Mouse (Mus musculus) embryonic facial prominence, embryonic 10.5 days (tissue): ENCODE measurements around the gene Panx2. TPM values are rescaled to one million over a fixed set of nuclear protein-coding genes. Genes with fewer than 3 reads are reported as not detected.

ENCODE experiments used
- DNase-seq: peaks from one replicate; pipeline ENCODE4 v3.0.0-alpha.2; 2017; ENCODE audit warnings: low spot score
- H3K27ac ChIP-seq: fragments of 300-500 bp; sonication (generic); replicated peaks from 2 replicates; pipeline ENCODE4 v1.5.1; 2016; ENCODE audit warnings: mild to moderate bottlenecking
- H3K27me3 ChIP-seq: fragments of 300-500 bp; sonication (generic); replicated peaks from 2 replicates; pipeline ENCODE4 v1.6.1; 2016; ENCODE audit warnings: low read depth, mild to moderate bottlenecking; ENCODE audit not compliant: poor library complexity, severe bottlenecking
- H3K36me3 ChIP-seq: fragments of 300-500 bp; sonication (generic); replicated peaks from 2 replicates; pipeline ENCODE4 v1.6.1; 2016; ENCODE audit warnings: mild to moderate bottlenecking, moderate library complexity
- H3K4me1 ChIP-seq: fragments of 300-500 bp; sonication (generic); 2 replicates; pipeline ENCODE4 v1.6.1; 2016
- H3K4me3 ChIP-seq: fragments of 300-500 bp; sonication (generic); 2 replicates; pipeline ENCODE4 v1.5.1; 2016; ENCODE audit warnings: mild to moderate bottlenecking, moderate library complexity
- H3K9me3 ChIP-seq: fragments of 300-500 bp; sonication (generic); 2 replicates; pipeline ENCODE4 v1.6.1; 2016; ENCODE audit warnings: mild to moderate bottlenecking
- WGBS: fragments of 180-500 bp; shearing (Covaris S2); methylation state at CpG from one replicate; pipeline ENCODE4 v1.1.7; 2016; 5-methylcytosine and 5-hydroxymethylcytosine counted together
- polyA plus RNA-seq: library from polyadenylated mRNA; unstranded; fragments of >200 nt; fragmentation: Nextera tagmentation; extraction: Ambion mirVana; gene quantifications from 2 replicates; pipeline ENCODE4 v1.2.1, GENCODE M21; 2016

Gene Panx2
- polyA plus RNA-seq, 1 experiment from 2014 or later: 0.21 TPM

GRCm38 (mm10) chr15:89078208-89078836 lies 18.8 kb downstream of the Panx2 start:
- 62% methylated on average over 9 of the region's 9 CpGs for WGBS
- H3K4me3 ChIP-seq: peak overlapping the region; percentile 87; the same call in 1 of the 2 replicates
- peaks cover 45% of the 10 kb centered on the region for H3K4me1 ChIP-seq
- H3K27me3 ChIP-seq: no peaks in the 10 kb centered on the region
- H3K9me3 ChIP-seq: no peaks in the 10 kb centered on the region
- no peak for DNase-seq
- no peak overlapping the region; the same call in 1 of the 2 replicates for H3K27ac ChIP-seq
- peaks cover 37% of the 10 kb centered on the region for H3K36me3 ChIP-seq

GRCm38 (mm10) chr15:89083906-89084305 lies 24.4 kb downstream of the Panx2 start:
- peaks cover 13% of the 10 kb centered on the region for H3K4me1 ChIP-seq
- H3K4me3 ChIP-seq: no peak overlapping the region
- WGBS: 85% methylated on average over 1 of the region's 1 CpGs
- no peaks in the 10 kb centered on the region for H3K27me3 ChIP-seq
- no peak overlapping the region for H3K27ac ChIP-seq
- peaks cover 78% of the 10 kb centered on the region for H3K36me3 ChIP-seq
- H3K9me3 ChIP-seq: no peaks in the 10 kb centered on the region
- no peak for DNase-seq

GRCm38 (mm10) chr15:89084826-89085225 lies 25.3 kb downstream of the Panx2 start:
- Histone ChIP-seq H3K27ac (no peak overlapping the region), H3K4me1 (peaks cover 19% of the 10 kb centered on the region), H3K27me3 (no peaks in the 10 kb centered on the region), H3K36me3 (peaks cover 74% of the 10 kb centered on the region), H3K4me3 (no peak overlapping the region), H3K9me3 (no peaks in the 10 kb centered on the region)
- no peak for DNase-seq
- WGBS: 80% methylated on average over 2 of the region's 2 CpGs

GRCm38 (mm10) chr15:89088607-89089247 lies 29.2 kb downstream of the Panx2 start, which contains the start of gene Selenoo:
Gene Selenoo (plus strand): TSS chr15:89089084.
- Histone ChIP-seq H3K4me3 (peak within 1 kb of the TSS; percentile 98), H3K9me3 (no peaks in the 10 kb centered on the region), H3K27me3 (no peaks in the 10 kb centered on the region), H3K4me1 (peaks cover 27% of the 10 kb centered on the region), H3K36me3 (peaks cover 53% of the 10 kb centered on the region), H3K27ac (peak within 1 kb of the TSS; percentile 90)
- peak; percentile 92 for DNase-seq
- WGBS: 2% methylated on average over 38 of the region's 38 CpGs

GRCm38 (mm10) chr15:89089248-89090051 lies 29.9 kb downstream of the Panx2 start:
- 4% methylated on average over 68 of the region's 68 CpGs for WGBS
- DNase-seq: no peak
- peak overlapping the region; percentile 90 for H3K27ac ChIP-seq
- peaks cover 53% of the 10 kb centered on the region for H3K36me3 ChIP-seq
- no peaks in the 10 kb centered on the region for H3K9me3 ChIP-seq
- no peaks in the 10 kb centered on the region for H3K27me3 ChIP-seq
- H3K4me1 ChIP-seq: peaks cover 27% of the 10 kb centered on the region
- peak overlapping the region; percentile 98 for H3K4me3 ChIP-seq

GRCm38 (mm10) chr15:89090662-89091061 lies 31.1 kb downstream of the Panx2 start:
- Histone ChIP-seq H3K4me1 (peaks cover 27% of the 10 kb centered on the region), H3K4me3 (peak overlapping the region; percentile 98; the same call in 1 of the 2 replicates), H3K36me3 (peaks cover 53% of the 10 kb centered on the region), H3K27me3 (no peaks in the 10 kb centered on the region), H3K9me3 (no peaks in the 10 kb centered on the region), H3K27ac (no peak overlapping the region)
- WGBS: 85% methylated on average over 4 of the region's 4 CpGs
- no peak for DNase-seq

- DNase-seq: no peak
- Histone ChIP-seq H3K4me1 (peaks cover 27% of the 10 kb centered on the region), H3K9me3 (no peaks in the 10 kb centered on the region), H3K27me3 (no peaks in the 10 kb centered on the region), H3K27ac (no peak overlapping the region), H3K36me3 (peaks cover 53% of the 10 kb centered on the region), H3K4me3 (no peak overlapping the region)
- 82% methylated on average over 5 of the region's 5 CpGs for WGBS
Measured at GRCm38 (mm10) chr15:89092181-89092580, 32.6 kb downstream of the Panx2 start.

GRCm38 (mm10) chr15:89097450-89097849 lies 37.9 kb downstream of the Panx2 start:
- Histone ChIP-seq H3K4me1 (peaks cover under 1% of the 10 kb centered on the region; the same call in 1 of the 2 replicates), H3K27me3 (no peaks in the 10 kb centered on the region), H3K9me3 (no peaks in the 10 kb centered on the region), H3K4me3 (no peak overlapping the region), H3K36me3 (peaks cover 100% of the 10 kb centered on the region), H3K27ac (no peak overlapping the region)
- WGBS: 90% methylated on average over 5 of the region's 5 CpGs
- DNase-seq: no peak

GRCm38 (mm10) chr15:89098616-89099015 lies 39.1 kb downstream of the Panx2 start:
- peaks cover 100% of the 10 kb centered on the region for H3K36me3 ChIP-seq
- 89% methylated on average over 7 of the region's 7 CpGs for WGBS
- no peak for DNase-seq

GRCm38 (mm10) chr15:89100823-89101222 lies 41.3 kb downstream of the Panx2 start:
- peaks cover 100% of the 10 kb centered on the region for H3K36me3 ChIP-seq

More at GRCm38 (mm10) chr15:89098616-89099015, 39.1 kb downstream of the Panx2 start:
- Histone ChIP-seq H3K4me3 (no peak overlapping the region), H3K27ac (no peak overlapping the region), H3K9me3 (no peaks in the 10 kb centered on the region), H3K27me3 (no peaks in the 10 kb centered on the region), H3K4me1 (peaks cover 4% of the 10 kb centered on the region; the same call in 1 of the 2 replicates)

GRCm38 (mm10) chr15:89102646-89103045 lies 43.1 kb downstream of the Panx2 start:
- 66% methylated on average over 5 of the region's 5 CpGs for WGBS
- peaks cover 4% of the 10 kb centered on the region; the same call in 1 of the 2 replicates for H3K4me1 ChIP-seq
- DNase-seq: no peak
- no peaks in the 10 kb centered on the region for H3K27me3 ChIP-seq
- H3K27ac ChIP-seq: peak overlapping the region; percentile 27; the same call in 1 of the 2 replicates
- H3K4me3 ChIP-seq: no peak overlapping the region
- H3K9me3 ChIP-seq: no peaks in the 10 kb centered on the region
- peaks cover 100% of the 10 kb centered on the region for H3K36me3 ChIP-seq

More at GRCm38 (mm10) chr15:89100823-89101222, 41.3 kb downstream of the Panx2 start:
- no peak for DNase-seq
- H3K4me1 ChIP-seq: peaks cover 4% of the 10 kb centered on the region; the same call in 1 of the 2 replicates
- 93% methylated on average over 12 of the region's 12 CpGs for WGBS
- H3K27me3 ChIP-seq: no peaks in the 10 kb centered on the region
- H3K27ac ChIP-seq: no peak overlapping the region
- no peak overlapping the region for H3K4me3 ChIP-seq
- H3K9me3 ChIP-seq: no peaks in the 10 kb centered on the region

- no peak overlapping the region for H3K4me3 ChIP-seq
Measured at GRCm38 (mm10) chr15:89103921-89104320, 44.4 kb downstream of the Panx2 start.

More at GRCm38 (mm10) chr15:89103921-89104320, 44.4 kb downstream of the Panx2 start:
- peaks cover 4% of the 10 kb centered on the region; the same call in 1 of the 2 replicates for H3K4me1 ChIP-seq
- H3K27ac ChIP-seq: no peak overlapping the region
- no peaks in the 10 kb centered on the region for H3K27me3 ChIP-seq
- DNase-seq: no peak
- WGBS: 91% methylated on average over 10 of the region's 10 CpGs
- H3K36me3 ChIP-seq: peaks cover 100% of the 10 kb centered on the region
- no peaks in the 10 kb centered on the region for H3K9me3 ChIP-seq
